ENCODE assay signal across 17 mouse cellular contexts in genomic region chr17:32402011-32402778, GRCm38 (mm10). TPM values are rescaled to one million over a fixed set of nuclear protein-coding genes. Genes with fewer than 3 reads are reported as not detected.
A peak's percentile ranks its signal among the peaks of the same experiment; 100 is the strongest.
DNase-seq lines count a peak whose midpoint lies in the region; ATAC-seq lines count a peak whose summit lies in the region.
"Had no signal": no experiment of that assay in that cellular context is flagged by ENCODE, and none has a peak within 500 bp of the region (broad histone marks: within the 10 kb centered on the region; RNA-seq: fewer than 3 reads in every experiment).

No protein-coding gene starts in this region.

- H3K4me1 ChIP-seq in liver, embryonic 11.5 days (replicated peaks; ENCODE audit: control insufficient read depth, insufficient read depth, low read length) = no peaks in the 10 kb centered on the region; the same call in 1 of the 2 replicates
- peaks cover 31% of the 10 kb centered on the region for H3K4me1 ChIP-seq in liver, embryonic 12.5 days
- H3K4me1 ChIP-seq: neural tube, embryonic 13.5 days had no signal

- ATAC-seq in liver, embryonic 11.5 days (replicated peaks; ENCODE audit: low FRiP score) = no peak; the same call in none of the 2 replicates
- peak; percentile 48 for ATAC-seq in liver, embryonic 12.5 days
- 0 out of 2 replicates have a peak, but pooled peaks have one; percentile 21 for ATAC-seq in megakaryocyte-erythroid progenitor cell, adult 5-6 weeks (replicated peaks; ENCODE audit: low FRiP score, low TSS enrichment, poor library complexity, severe bottlenecking)
- ATAC-seq: hindbrain, embryonic 16.5 days; midbrain, embryonic 16.5 days had no signal

- no peak for DNase-seq in liver, embryonic 11.5 days (ENCODE audit: low spot score)
- no peak for DNase-seq in liver
- peak; percentile 46 for DNase-seq in CD4-positive, CD25-positive, alpha-beta regulatory T cell, adult 2 months (ENCODE audit: low read depth, low spot score)
- DNase-seq in adrenal gland, postnatal 36 days = no peak
- DNase-seq in layer of hippocampus, postnatal 14 days (ENCODE audit: low spot score in 2 of 2) = no peak
- DNase-seq: cerebellum, adult 9-11 months; gastrocnemius, postnatal 36 days; heart, postnatal 14 days; kidney, postnatal 4 days; layer of hippocampus, postnatal 36 days had no signal

- no peaks in the 10 kb centered on the region for H3K9me3 ChIP-seq in liver, embryonic 11.5 days (ENCODE audit: control insufficient read depth, low read length)
- H3K9me3 ChIP-seq in liver, embryonic 12.5 days (replicated peaks) = no peaks in the 10 kb centered on the region
- H3K9me3 ChIP-seq: neural tube, embryonic 13.5 days had no signal

- H3K27me3 ChIP-seq in liver, embryonic 11.5 days (replicated peaks; ENCODE audit: control insufficient read depth, insufficient read depth, low read length) = peaks cover 11% of the 10 kb centered on the region
- peaks cover 24% of the 10 kb centered on the region for H3K27me3 ChIP-seq in liver, embryonic 12.5 days (replicated peaks)

- H3K9ac ChIP-seq in liver, embryonic 11.5 days (ENCODE audit: low read depth, low read length) = peak overlapping the region; percentile 51
- H3K9ac ChIP-seq in liver, embryonic 12.5 days = peak overlapping the region; percentile 70
- H3K9ac ChIP-seq: neural tube, embryonic 13.5 days had no signal

- H3K36me3 ChIP-seq in liver, embryonic 11.5 days (ENCODE audit: control insufficient read depth, insufficient read depth, low read length) = no peaks in the 10 kb centered on the region
- no peaks in the 10 kb centered on the region for H3K36me3 ChIP-seq in liver, embryonic 12.5 days
- H3K36me3 ChIP-seq: neural tube, embryonic 13.5 days had no signal

- H3K4me2 ChIP-seq in liver, embryonic 11.5 days = peak overlapping the region; percentile 73
- peak overlapping the region; percentile 78 for H3K4me2 ChIP-seq in liver, embryonic 12.5 days
- H3K4me2 ChIP-seq: neural tube, embryonic 13.5 days had no signal

- 47% methylated on average over 9 of the region's 9 CpGs for WGBS in liver, embryonic 11.5 days
- WGBS in liver, embryonic 12.5 days (ENCODE audit: insufficient replicate concordance) = 28% methylated on average over 9 of the region's 9 CpGs

- H3K4me3 ChIP-seq in liver, embryonic 11.5 days (ENCODE audit: low read depth, low read length) = peak overlapping the region; percentile 48
- peak overlapping the region; percentile 58 for H3K4me3 ChIP-seq in liver, embryonic 12.5 days
- H3K4me3 ChIP-seq: neural tube, embryonic 13.5 days had no signal

- H3K27ac ChIP-seq in liver, embryonic 11.5 days (ENCODE audit: low read depth, low read length) = no peak overlapping the region
- H3K27ac ChIP-seq in liver, embryonic 12.5 days = 0 out of 2 replicates have a peak overlapping the region, but pooled peaks have one; percentile 21
- H3K27ac ChIP-seq: neural tube, embryonic 13.5 days had no signal

RNA-seq across cellular contexts. Expression of gene Rasal3, which starts 1.2 kb away (rescaled TPM):
- polyA plus RNA-seq in liver, embryonic 11.5 days (2014; fragmentation: Nextera tagmentation; extraction: Ambion mirVana) = 7.5 and 8.7 TPM in 2 replicates
- 7.2 and 8.1 TPM in 2 replicates for polyA plus RNA-seq in liver, embryonic 12.5 days (2016; fragmentation: Nextera tagmentation; extraction: Ambion mirVana)
- total RNA-seq in megakaryocyte-erythroid progenitor cell, adult 5-6 weeks (2014; fragmentation: Nextera tagmentation) = 49.4 and 57.4 TPM in 2 replicates
- 19.9 and 20.8 TPM in 2 replicates for total RNA-seq in megakaryocyte-erythroid progenitor cell, adult 5-6 weeks (2017)
- total RNA-seq in adrenal gland, postnatal 36 days (2021) = 1 to 10 TPM; 1.2 to 1.8 TPM
- total RNA-seq in layer of hippocampus, postnatal 14 days (2021) = 1 to 10 TPM; 2.6 to 3.1 TPM

RNA-seq across cellular contexts. Expression of gene Wiz, which starts 13.0 kb away (rescaled TPM):
- 25.7 and 26.4 TPM in 2 replicates for polyA plus RNA-seq in liver, embryonic 11.5 days (2014; fragmentation: Nextera tagmentation; extraction: Ambion mirVana)
- 13.3 and 14.8 TPM in 2 replicates for polyA plus RNA-seq in liver, embryonic 12.5 days (2016; fragmentation: Nextera tagmentation; extraction: Ambion mirVana)
- total RNA-seq in megakaryocyte-erythroid progenitor cell, adult 5-6 weeks (2014; fragmentation: Nextera tagmentation) = 53.4 and 63.4 TPM in 2 replicates
- 6.1 and 6.9 TPM in 2 replicates for total RNA-seq in megakaryocyte-erythroid progenitor cell, adult 5-6 weeks (2017)
- total RNA-seq in adrenal gland, postnatal 36 days (2021) = 10 to 100 TPM; 48.5 to 49.9 TPM
- total RNA-seq in layer of hippocampus, postnatal 14 days (2021) = 10 to 100 TPM; 66.8 to 74.7 TPM

RNA-seq across cellular contexts. Expression of gene Pglyrp2, which starts 21.8 kb away (rescaled TPM):
- 1.8 and 2.2 TPM in 2 replicates for polyA plus RNA-seq in liver, embryonic 11.5 days (2014; fragmentation: Nextera tagmentation; extraction: Ambion mirVana)
- polyA plus RNA-seq in liver, embryonic 12.5 days (2016; fragmentation: Nextera tagmentation; extraction: Ambion mirVana) = 1.6 and 1.8 TPM in 2 replicates
- 1.5 and 3.0 TPM in 2 replicates for total RNA-seq in megakaryocyte-erythroid progenitor cell, adult 5-6 weeks (2014; fragmentation: Nextera tagmentation)
- total RNA-seq in megakaryocyte-erythroid progenitor cell, adult 5-6 weeks (2017) = 2.7 and 3.3 TPM in 2 replicates
- under 1 TPM in 1 of 2 experiments, not detected in 1; 0.16 TPM for total RNA-seq in adrenal gland, postnatal 36 days (2021)
- total RNA-seq in layer of hippocampus, postnatal 14 days (2021) = not detected
- total RNA-seq: layer of hippocampus, postnatal 36 days had no signal
- polyA plus RNA-seq: frontal cortex, adult 2 months; hindbrain, embryonic 16.5 days; limb, embryonic 11.5 days; midbrain, embryonic 16.5 days; neural tube, embryonic 13.5 days had no signal

RNA-seq across cellular contexts. Expression of gene Cyp4f39, which starts 50.3 kb away (rescaled TPM):
- polyA plus RNA-seq in liver, embryonic 11.5 days (2014; fragmentation: Nextera tagmentation; extraction: Ambion mirVana) = 0.15 and 0.27 TPM in 2 replicates
- 0.32 and 0.50 TPM in 2 replicates for polyA plus RNA-seq in liver, embryonic 12.5 days (2016; fragmentation: Nextera tagmentation; extraction: Ambion mirVana)
- 1.4 and 1.7 TPM in 2 replicates for total RNA-seq in megakaryocyte-erythroid progenitor cell, adult 5-6 weeks (2014; fragmentation: Nextera tagmentation)
- total RNA-seq in megakaryocyte-erythroid progenitor cell, adult 5-6 weeks (2017) = 4.3 and 5.9 TPM in 2 replicates
- total RNA-seq in adrenal gland, postnatal 36 days (2021) = not detected
- total RNA-seq in layer of hippocampus, postnatal 14 days (2021) = not detected
- total RNA-seq: layer of hippocampus, postnatal 36 days had no signal
- polyA plus RNA-seq: frontal cortex, adult 2 months; limb, embryonic 11.5 days had no signal

RNA-seq across cellular contexts. Expression of gene Akap8l, which starts 51.8 kb away (rescaled TPM):
- polyA plus RNA-seq in liver, embryonic 11.5 days (2014; fragmentation: Nextera tagmentation; extraction: Ambion mirVana) = 61.4 and 74.3 TPM in 2 replicates
- polyA plus RNA-seq in liver, embryonic 12.5 days (2016; fragmentation: Nextera tagmentation; extraction: Ambion mirVana) = 49.7 and 50.1 TPM in 2 replicates
- total RNA-seq in megakaryocyte-erythroid progenitor cell, adult 5-6 weeks (2014; fragmentation: Nextera tagmentation) = 87.7 and 107 TPM in 2 replicates
- total RNA-seq in megakaryocyte-erythroid progenitor cell, adult 5-6 weeks (2017) = 154 and 167 TPM in 2 replicates
- 100 to 1,000 TPM in 1 of 2 experiments, 10 to 100 TPM in 1; 81.2 to 102 TPM for total RNA-seq in adrenal gland, postnatal 36 days (2021)
- 100 to 1,000 TPM; 134 to 157 TPM for total RNA-seq in layer of hippocampus, postnatal 14 days (2021)

Comparison
In these comparisons a context has a peak if more than half of its experiments do, and no peak if none do; other contexts are left out.
1. RNA of gene Rasal3, which starts 1.2 kb away (total RNA-seq): 19.9 to 57.4 TPM in megakaryocyte-erythroid progenitor cell, adult 5-6 weeks; 2.6 to 3.1 TPM in layer of hippocampus, postnatal 14 days and 1.2 to 1.8 TPM in adrenal gland, postnatal 36 days; every median in the first group is over 4 times any median in the second.